Mouse (Mus musculus) CD4-positive, CD25-positive, alpha-beta regulatory T cell, adult 2 months (primary cell): ENCODE measurements around the gene Casp6.

ENCODE experiments used
- DNase-seq: peaks from one replicate; pipeline ENCODE4 v3.0.0-alpha.2; 2012; ENCODE audit warnings: low read depth, low spot score

Gene Casp6

DNA sequence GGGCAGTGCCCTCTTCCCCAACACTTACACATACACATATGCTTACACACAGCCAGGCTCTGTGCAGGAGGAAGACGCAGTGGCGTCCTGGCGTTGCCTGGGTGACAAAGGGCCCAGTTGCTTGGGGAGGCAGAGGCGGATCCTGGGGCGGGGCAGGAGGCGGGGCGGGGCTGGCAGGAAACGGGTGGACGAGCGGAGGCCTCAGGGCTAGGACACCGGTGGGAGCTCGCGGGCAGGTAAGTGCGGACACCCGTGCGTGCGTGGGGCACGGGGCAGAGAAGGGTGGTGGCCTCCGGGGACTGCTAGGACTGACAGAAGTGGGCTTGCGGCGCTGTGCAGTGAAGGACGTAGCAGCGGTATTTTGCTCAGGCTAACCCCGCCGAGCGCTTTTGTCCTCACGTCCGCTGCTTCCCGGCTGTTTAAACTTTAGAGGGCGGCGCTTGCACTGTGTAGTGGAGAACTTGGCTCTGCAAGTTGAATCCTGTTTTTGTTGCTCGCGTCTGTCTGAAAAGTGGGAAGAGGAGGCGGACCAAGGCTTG lies at the start of gene Casp6:
Gene Casp6 (plus strand): TSS at position 155 of the 539 bp plus-strand sequence.
- DNase-seq, result peak; percentile 91

DNA sequence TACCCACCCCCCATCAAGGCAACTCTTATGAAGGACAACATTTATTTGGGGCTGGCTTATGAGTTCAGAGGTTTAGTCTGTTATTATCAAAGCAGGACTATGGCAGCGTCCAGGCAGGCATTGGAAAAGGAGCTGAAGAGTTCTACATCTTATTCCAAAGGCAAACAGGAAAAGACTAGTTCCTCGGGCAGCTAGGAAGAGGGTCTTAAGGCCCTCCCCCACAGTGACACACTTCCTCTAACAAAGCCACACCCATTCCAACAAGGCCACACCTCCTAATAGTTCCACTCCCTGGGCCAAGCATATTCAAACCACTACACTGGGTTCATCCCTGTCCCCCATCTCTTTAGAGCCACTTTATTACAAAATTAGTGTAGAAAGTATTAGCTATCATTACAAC lies 38.6 kb upstream of the Casp6 start:
- DNase-seq, result no peak

DNA sequence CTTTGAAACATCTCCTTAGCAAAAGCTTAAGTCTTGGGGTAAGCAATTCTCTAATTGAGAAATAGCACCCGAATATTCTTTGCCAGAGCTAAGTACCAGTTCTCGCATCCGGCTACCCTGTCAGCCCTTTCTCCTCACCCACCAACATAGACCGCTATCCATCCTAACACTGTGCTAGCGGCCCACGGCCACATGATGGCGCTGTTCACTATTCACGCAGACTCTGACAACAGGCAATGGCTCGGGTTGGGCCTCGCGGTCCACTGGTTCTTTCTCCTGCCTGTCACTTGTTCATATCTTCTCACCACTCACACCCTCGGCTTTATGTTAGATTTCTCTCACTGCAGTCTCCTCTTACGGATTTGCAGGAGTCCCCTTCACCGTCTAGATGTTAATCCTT lies 37.5 kb upstream of the Casp6 start:
- peak; percentile 74 for DNase-seq

DNA sequence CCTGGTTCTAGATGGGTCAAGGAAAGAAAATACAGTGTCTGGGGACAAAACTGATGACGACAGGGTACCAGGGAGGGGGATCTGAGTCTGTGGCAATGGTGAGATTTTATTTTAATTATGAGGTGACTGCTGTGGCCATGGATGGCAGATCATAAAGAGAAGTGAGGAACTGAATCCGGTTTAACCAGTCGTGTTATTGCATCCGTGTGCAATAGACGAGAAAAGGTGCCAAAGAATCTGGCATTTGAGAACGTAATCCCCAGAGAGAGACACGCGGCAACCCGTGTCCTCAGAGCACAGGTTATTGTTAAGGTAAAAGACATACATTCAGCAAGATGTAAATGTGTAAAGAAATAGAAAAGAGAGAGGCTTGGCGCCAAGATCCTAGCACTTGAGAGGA lies 23.9 kb upstream of the Casp6 start:
- no peak for DNase-seq

DNA sequence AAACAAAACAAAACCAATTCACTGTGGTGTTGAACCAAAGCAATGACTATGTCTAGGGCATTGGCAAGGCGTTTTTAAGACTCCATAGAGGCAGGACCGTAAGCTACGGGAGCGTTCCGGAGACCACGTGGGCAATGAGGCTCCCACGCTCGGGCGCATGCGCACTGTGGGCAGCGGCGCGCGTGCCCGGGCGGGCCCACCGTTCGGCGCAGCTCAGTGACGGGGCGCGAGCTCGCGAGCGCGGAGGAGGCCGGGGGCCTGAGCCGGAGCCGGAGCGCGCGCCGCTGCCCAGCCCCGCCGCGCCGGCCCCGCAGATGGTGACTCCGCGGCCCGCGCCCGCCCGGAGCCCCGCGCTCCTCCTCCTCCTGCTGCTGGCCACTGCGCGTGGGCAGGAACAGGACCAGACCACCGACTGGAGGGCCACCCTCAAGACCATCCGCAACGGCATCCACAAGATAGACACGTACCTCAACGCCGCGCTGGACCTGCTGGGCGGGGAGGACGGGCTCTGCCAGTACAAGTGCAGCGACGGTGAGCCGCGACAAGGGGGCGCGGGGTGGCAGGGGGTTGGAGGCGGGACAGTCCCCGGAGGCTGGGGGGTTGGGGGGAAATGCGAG lies 22.7 kb upstream of the Casp6 start, which contains the start of gene Pla2g12a:
Gene Pla2g12a (plus strand): TSS at position 202 of the 617 bp plus-strand sequence.
- DNase-seq, result peak; percentile 93

DNA sequence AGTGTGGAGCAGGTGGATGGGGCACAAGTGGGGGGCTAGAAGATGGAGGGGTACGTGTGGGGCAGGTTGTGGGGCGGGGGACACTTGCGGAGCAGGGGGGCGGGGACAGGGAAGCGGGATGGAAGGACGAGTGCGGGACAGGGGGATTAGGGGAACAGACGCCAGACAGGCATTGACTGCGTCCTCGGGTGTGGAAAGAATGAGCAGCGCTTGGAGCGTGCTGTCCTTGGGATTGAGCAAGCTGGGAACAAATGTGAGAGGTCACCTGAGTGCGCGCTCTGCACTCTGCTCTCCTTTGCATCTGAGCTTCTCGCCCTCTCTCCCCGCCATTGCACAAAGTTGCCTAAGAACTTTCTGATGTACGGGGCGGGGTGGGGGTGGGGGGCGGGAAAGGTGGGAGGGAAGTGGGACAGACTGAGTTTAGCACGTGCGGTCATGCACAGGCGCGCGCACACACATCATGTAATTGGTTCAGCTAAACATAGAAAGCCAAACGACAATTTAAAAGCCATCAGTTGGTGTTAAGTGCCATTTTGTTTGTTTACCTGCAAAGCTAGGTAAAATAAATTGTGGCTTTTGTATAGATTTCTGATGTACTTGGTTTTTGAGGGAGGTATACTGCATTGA lies 22.0 kb upstream of the Casp6 start:
- DNase-seq, result peak; percentile 54

DNA sequence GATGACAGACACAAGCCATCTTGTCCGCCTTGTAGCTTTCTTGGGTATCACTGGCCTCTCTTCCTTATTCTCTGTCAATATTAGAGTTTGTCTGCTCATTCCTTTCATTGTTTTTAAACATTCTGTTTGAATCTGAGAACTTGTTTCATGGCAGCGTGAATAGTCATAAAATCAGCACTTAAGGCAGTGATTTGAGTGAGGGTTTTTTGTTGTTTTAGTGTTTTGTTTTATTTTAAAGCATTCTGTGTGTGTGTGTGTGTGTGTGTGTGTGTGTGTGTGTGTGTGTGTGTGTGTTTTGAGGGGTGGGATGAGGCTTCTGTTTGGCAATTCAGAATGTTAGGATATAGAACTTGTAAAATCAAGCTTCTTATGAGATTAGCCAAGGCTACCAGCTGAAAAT lies 21.3 kb upstream of the Casp6 start:
- DNase-seq, result no peak

DNA sequence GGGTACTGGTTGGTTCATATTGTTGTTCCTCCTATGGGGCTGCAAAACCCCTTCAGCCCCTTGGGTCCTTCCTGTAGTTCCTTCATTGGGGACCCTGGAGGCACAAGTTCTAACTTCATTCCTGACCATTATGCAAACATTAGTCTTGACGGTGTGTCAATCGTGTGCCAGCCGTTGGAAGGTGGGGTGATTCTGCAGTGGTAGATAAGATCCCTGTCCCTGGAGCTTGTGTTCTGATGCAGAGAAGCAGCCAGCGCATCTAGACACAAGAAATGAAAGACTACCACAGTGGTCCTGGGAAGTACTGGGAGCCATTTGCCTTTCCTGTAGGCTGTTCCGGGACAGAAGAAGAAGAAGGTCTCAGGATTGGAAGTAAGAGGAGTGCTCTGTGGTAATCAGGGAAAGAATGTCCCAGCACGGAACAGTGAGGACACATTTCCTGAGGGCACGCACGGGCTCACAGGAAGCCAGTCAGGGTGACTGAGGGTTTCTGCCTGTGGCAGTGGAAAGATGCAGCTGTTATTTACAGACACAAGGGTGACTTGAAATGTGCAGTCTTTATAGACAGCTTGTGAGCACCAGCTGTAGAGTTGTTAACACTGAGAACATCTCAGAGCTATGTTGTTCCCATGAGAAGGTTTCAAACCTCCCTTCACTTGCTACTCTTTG lies 20.2 kb upstream of the Casp6 start:
- no peak for DNase-seq

DNA sequence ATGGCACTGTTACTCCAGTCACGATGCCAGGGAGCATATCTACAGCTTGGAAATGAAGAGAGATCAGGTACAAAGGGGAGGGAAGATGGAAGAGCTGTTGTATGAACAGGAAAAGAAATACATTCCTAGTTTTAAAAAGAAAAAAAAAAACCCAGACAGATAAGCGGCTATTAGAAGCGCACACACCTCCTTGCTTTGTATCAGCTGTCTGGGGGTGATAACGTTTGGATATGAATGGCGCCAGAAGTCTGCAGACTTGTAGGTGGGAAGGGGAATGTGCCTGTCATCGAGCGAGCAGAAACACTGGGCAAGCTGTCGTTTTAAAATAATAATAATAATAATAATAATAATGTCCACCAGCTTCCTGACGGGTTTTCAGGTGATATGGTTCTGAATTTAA lies 15.6 kb upstream of the Casp6 start:
- no peak for DNase-seq

DNA sequence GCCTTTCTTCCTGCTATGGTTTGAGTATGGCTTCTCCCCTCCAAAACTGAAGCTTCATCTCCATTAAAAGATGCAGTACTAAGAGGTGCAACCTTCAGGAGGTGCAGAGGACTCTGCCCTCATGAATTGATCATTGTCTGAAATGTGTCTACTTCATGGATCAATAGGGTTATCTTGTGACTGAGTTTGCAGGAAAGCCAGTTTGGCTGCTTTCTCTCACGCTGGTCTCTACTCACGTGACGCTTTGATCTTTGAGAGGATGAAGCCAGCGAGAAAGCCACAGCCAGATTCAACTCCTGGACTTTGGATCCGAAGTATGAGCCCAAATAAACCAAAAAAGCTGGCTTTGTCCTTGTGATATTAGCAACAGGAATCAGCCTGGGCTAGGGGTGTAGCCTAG lies 14.8 kb upstream of the Casp6 start:
- DNase-seq, result no peak

DNA sequence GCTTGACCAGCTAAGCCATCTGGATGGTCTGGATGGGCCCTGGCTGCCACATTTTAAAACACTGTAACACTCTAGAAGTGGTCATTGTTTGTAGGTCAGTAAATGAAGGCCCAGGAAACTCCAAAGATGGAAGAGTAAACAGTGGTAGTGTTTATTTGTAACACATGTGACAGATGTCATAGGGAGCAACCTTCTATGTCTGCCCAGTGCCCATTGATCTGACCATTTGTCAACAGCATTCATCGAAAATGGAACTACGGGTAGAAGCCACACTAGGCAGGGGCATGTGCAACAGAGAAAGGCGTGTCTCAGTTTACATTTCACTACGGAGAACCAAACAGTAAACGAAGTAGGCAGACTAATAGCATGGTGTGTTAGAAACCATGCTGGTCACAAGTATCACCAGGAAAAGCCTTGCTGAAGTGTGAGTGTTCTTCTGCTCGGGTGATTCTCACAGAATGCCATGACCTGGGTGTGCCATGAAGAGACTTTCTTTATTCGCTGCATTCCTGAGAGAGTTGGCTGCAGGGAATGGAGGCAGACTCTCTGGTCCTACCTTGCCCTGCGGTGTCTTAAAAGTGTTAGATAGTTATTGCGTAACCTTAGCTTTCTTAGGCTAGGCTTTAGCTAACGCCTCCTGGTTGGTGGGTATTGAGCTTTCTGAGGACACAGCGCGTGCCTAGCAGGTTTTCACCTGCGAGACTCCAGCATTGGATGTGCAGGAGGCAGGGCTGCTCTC lies 13.3 kb upstream of the Casp6 start:
- DNase-seq, result no peak

DNA sequence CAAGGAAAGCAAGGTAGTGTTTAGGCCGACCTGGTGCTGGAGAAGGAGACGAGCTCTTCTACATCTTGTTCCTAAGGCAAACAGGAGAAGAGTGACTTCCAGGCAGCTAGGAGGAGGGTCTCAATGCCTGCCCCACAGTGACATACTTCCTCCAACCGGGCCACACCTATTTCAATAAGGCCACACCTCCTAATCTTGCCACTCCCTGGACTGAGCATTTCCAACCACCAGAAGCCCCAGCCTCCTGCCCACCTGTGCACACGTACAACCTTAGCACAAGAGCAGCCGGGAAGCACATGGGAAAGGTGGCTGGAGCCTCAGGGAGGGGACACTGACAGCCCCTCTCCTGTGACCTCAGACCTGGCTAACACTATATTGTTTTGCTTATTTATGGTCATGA lies 9.2 kb upstream of the Casp6 start:
- no peak for DNase-seq

DNA sequence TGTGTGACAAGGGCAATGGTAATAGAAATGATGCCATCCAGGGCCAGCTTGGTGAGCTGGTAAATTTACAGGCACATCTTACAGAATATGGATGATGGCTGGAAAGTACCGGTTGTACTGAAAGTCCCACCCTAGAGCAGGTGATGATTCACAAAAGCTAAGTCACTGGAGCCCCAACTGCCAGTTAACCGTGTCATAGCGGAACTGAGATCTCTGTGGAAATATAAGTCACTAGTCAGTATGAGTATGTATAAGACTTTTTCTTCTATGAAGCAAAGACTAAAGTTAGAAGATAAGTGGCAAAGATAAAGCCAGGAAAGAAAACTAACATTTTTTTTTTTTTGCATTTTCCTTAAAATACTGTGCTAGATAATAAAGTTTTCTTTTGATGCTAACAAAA lies 8.1 kb upstream of the Casp6 start:
- no peak for DNase-seq

DNA sequence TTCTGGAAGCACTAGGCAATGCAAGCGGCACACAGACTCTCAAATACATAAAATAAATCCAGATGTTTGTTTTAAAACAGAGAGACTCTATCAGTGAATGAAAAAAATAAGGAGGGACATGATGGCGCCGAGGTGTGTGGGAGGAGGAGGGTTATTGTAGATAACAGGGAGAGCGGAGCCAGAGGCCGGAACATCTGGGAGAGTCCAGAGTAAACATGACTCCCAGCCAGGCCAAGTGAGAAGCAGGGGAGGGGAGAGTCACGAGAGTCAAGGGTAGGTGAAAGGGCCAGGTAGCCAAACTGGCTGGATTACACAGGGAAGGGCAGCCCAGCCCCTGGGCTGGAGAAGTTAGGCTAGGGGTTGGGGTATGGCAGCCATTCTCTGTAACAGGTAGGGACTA lies 4.6 kb upstream of the Casp6 start:
- DNase-seq, result no peak

DNA sequence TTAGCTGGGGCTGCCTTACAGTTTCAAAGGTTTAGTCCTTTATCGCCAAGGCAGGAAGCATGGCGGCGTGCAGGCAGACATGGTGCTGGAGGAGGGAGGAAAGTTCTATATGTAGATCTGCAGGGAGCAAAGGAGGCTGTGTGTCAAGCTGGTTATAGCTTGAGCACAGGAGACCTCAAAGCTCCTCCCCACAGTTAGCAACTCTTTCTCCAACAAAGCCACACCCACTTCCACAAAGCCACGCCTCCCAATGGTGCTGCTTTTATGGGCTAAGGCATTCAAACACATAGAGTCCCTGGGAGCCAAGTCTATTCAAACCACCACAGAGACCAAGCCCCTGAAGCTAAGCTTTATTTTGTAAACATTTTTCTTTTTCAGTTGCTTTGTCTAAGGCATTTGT lies 2.3 kb upstream of the Casp6 start:
- DNase-seq, result peak; percentile 24

DNA sequence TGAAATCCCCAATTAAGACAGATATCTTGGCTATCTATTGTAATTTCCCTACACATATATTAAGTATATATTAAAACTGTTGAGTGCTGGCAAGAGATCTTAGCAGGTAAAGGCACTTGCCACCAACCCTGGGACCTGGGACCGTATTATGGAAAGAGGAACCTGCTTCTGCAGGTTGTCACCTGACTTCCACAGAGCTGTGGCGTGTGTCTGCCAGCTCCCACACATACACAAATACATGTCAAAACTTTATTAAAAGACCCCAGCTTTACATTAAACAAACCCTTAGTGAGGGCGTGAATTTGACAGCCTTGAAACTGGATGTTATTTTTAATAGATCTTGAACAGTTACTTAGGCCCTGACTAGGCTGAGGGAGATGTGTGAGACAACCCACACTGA lies 2.1 kb downstream of the Casp6 start:
- no peak for DNase-seq

DNA sequence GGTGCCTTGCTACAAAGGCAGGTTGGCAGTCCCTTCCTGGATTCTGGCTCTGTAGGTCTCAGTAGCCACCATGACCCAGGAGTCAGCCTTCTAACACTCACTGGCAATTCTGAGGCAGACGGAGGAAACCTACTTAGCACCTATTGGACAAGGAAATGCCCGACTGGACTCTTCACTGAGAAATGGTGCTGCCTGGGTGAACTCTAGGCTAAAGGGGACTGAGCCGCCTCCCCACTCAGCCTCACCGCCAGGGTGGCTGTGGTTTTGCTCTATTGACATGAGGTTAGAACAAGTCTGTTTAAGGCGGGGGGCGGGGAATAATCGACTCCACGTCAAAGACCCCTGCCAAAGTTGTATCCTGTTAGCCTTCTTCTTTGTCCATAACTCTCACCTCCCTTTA lies 2.6 kb downstream of the Casp6 start:
- no peak for DNase-seq

DNA sequence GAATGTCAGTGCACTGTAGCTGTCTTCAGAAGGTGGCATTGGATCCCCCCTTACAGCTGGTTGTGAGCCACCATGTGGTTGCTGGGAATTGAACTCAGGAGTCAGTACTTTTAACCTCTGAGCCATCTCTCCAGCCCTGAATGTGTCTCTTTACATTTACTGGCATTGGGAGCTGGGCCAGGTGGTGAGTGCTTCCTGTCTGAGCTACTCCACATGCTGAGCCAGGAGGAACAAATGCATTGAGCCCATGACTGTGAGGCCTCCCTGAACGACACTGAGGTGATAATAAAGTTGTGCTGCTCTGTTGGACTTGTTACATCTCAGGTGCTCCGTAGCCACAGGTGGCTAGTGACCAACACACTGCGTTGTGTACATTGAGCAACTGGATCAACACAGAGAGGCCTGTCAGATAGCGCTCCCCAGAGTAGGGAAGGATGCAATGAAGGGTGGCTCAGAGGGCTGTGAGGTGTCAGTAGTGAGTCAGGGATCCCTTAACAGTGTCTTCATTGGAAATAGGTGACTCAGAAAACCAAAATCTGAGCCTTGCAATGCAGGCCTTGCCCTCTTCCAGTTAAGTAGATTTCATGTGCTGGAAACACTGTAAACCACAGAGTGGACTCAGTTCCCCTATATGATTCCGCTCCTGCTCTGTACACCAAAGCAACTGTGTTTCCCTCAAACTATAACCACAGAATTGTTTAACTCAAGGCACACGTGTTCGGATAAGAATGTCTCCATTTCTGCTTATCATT lies 3.3 kb downstream of the Casp6 start:
- DNase-seq, result no peak

DNA sequence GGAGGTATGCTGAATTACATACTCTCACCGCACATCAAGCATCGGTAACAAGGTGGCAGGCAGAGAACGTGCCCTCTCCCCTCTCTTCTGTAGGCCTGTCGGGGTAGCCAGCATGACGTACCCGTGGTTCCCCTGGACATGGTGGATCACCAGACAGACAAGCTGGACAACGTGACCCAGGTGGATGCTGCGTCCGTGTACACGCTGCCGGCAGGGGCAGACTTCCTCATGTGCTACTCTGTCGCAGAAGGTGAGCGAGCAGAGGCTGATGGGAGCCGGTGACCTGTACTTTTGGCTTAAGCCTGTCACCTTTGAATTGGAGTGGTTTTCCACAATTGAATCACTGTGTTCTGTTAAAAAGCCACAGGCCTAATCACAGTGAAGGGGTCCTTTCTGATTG lies 10.8 kb downstream of the Casp6 start:
- DNase-seq, result no peak

DNA sequence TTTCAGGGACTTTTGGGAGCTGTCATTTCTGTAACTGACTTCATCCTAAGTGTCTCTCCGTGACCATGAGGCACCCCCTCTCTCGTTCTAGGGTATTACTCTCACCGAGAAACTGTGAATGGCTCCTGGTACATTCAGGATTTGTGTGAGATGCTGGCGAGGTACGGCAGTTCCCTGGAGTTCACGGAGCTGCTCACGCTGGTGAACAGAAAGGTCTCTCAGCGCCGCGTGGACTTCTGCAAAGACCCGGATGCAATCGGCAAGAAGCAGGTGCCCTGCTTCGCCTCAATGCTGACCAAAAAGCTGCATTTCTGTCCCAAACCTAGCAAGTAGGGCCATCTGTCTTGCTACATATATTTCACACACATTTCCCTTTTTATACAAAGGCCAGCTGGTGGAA lies 12.0 kb downstream of the Casp6 start:
- no peak for DNase-seq

DNA sequence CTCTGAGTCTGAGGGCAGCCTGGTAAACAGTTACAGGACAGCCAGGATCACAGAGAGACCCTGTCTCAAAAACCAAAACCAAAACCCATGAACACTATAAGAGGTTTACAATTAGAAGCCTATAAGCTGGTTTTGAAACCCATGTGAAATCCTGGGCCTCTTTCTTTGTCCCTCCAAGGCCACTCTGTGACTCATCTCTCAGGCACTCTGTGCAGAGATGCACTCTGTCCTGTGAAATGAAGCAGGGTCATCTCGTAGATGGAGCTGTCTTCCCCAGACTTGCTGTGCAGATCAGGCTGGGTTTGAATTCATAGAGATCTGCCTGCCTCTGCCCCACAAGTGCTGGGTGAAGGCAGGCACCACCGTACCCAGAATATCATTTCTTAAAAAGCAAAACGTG lies 16.2 kb downstream of the Casp6 start:
- DNase-seq, result no peak

DNA sequence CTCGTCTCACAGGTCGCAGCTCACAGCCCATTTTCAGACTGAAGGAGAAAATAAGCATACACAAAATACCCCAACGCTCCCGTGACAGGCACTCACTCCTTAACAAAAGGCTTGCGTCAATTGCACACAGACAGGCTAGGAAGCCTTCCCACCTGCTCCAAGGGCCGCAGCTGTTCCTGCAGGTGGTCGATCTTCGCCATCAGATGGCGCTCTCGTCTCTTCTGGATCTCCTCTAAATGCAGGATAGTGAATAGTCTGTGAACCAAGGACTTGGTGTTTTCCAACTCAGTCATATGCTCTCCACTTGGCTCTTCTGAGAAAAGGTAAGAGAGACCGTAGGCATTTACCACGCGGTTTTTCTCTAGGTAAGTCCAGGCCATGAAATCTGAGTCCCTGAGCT lies 17.2 kb downstream of the Casp6 start:
- DNase-seq, result peak; percentile 82
